Mouse (Mus musculus): ENCODE data around the gene Gm12216.
"Not testable (repeated sequence)": the region's sequence is repeated elsewhere in the genome, so short reads cannot be mapped to it uniquely, and the experiment has no call there.

Gene Gm12216

DNA sequence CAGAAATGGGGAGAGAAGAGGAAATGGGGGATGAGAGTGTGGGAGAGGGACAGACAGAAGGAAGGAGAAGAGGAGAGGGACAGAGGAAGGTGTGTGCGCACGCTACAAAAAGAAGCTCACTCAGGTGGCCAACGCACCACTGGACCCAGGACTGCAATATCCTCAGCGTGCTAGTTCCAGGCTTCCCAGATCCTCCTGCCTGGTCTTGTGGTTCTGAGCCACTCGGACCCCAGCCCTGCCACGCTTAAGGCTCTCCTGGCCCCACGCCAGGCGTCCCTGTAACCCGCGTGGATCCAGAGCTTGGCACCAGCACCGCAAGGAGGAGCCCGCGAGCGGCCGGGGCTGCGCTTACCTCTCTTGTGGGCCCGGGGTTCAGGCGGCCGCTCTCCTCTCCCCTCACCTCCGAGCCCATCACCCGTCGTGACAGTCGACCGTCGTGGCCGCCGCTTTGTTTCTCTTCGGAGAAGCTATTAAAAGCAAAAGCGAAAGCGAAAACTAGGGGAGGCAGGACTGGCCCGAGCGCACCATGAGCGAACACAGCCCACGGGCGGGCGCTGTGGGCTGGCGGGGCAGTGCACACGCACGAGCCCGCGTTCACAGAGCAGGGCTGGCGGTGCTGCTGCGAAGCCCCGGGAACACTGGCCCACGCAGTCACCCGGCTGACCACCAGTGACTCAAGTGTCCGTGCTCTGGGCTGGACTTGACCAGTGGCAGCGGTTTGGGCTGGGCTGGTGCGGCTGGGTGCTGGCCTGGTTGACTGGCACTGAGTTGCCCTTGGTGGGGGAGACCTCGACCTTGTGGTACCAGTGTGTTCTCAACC, at the start of gene Gm12216:
Gene Gm12216 (minus strand): TSS at position 496 of the 820 bp plus-strand sequence.
- peak; percentile 54 for DNase-seq

DNA sequence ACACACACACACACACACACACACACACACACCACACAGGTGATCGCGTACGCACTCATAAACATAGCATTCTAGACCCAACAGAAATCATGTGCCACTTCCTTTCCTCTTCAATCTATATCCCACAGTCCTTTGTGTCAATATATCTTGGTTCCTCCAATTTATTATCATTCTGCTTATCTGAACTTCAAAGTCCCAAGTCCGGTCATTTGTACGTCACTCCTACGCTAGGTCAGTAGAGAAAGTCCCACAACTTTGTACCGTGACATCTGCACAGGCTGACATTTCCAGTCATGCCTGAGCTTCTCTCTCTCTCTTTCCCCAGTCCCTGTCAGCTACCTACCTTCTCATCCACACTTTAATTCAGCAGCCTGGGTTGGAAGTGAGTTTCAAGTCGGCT, 49.6 kb upstream of the Gm12216 start:
- no peak for DNase-seq

GRCm38 (mm10) chr11:53904534-53904925, 45.5 kb upstream of the Gm12216 start:
- DNase-seq, result no peak

DNA sequence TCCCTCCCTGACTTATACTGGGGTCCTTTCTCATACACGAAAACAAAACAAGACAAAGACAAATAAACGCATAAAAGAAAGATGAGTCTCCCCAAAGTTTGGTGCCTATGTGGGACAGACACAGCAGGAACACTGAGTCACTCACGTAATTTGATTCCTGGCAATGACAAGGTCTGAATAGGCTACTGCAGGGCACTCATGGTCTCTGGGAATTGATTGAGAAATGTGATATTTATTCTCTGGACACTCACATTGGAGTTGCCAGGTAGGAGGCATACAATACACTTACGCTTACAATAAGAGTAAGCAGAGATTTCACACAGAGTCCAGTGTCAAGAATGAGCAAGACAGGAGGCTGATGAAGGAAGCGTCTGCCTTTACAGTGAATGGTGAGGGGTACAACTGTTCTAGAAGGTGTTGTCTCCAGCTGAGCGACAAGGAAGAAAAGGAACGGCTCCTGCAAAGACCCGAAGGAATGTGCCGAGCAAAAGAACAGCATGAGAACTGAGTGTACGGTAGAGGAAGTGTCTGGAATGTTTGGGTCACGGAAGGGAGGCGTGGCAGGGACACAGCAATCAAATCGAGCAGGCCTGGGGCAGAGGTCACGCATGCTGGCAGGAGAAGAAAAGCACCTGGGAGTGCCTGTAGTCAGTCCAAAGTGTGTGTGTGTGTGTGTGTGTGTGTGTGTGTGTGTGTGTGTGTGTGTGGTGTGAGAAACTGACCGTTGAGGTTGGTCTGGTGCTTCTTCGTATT, 44.9 kb upstream of the Gm12216 start:
- peak; percentile 81 for DNase-seq

DNA sequence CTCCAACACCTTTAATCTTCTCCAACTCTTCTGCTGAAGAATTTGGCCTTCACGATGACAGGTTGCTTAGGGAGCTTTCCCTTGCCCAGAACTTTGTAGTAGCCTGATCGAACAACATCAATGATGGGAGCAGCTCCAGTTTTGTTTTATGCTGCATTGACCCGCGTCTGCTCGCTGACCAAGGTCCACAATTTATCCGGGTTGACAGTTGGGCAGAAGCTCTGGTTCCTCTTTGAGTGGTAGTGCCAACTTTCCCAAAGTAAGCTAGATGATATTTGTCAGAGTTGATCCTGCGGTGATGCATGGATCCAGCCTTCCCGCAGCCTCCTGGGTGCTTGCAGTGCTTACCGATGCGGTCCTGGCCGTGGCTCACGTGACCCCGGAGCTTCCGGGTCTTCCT, 43.7 kb upstream of the Gm12216 start:
- DNase-seq, result no peak

DNA sequence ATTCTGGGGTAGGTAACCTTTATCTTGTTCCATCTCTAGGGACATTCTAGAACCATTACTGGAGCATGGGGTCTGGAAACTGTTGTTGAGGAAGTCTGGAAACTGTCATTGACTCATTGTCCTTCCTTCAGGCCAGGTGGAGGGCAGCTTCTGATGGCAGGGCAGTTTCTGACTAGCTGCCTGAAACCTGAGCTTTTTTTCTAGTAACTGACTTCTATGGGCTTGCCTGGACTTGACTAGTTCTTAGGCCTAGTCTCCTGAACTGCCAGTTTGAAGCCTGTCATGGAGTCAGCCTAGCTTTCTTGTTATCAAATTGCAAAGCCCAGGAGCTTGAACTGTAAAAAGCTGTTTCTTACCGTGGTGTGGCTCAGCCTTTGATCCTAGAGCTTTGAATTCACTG, 41.9 kb upstream of the Gm12216 start:
- DNase-seq, result no peak

DNA sequence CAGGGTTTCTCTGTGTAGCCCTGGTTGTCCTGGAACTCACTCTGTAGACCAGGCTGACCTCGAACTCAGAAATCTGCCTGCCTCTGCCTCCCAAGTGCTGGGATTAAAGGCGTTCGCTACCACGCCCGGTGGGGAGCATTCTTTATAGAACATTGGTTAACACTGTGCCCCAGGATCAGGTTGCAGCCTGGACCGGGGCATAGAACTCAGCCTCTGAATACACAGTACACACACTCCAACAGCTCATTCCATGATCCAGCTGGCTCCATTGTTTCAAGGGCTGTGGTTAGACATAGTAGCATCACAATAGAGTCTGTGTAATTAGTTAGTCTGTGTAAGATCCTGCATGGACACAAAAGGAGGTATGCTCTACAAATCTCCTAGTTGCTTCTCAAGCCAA, 40.9 kb upstream of the Gm12216 start:
- DNase-seq, result no peak

DNA sequence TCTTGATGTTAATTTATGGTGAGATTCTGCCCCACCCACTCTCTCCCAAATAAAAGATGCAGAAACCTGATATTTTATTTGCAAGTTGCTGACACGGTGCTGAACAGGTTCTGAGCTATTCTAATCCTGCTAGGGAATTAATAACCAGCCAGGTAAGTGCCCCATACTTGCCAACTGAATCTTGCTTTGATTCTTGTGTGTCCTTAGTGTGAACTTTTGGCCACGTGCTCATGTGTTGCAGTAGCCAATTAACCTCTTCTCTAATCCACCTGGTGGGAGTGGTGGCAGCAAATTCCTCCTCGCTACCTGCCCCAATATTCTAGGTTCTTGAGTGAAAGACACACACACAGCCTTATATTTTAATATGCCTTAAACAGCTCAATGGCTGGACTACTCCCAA, 39.9 kb upstream of the Gm12216 start:
- DNase-seq, result no peak

DNA sequence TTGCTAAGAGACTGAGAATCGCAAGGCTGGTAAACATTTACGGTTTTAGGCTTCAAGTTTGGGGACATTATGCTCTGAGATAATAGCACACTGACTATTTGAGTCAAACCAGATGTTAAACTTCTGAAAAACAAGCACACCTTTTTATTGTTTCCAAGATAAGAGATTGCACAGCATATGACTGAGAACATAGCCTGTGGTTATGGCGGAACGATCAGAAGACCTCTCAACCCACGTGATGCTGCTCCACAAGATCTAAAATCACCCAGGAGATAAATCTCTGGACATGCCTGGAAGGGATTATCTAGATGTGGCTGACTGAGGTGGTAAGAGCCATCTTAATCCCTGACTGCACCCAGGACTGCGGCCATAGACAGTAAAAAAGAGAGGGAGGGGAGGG, 37.9 kb upstream of the Gm12216 start:
- DNase-seq, result no peak

- DNase-seq, result no peak
Measured at GRCm38 (mm10) chr11:53893451-53893850, 34.4 kb upstream of the Gm12216 start.

- peak; percentile 26 for DNase-seq
Measured at GRCm38 (mm10) chr11:53892716-53893416, 33.8 kb upstream of the Gm12216 start.

- DNase-seq, result peak; percentile 99
Measured at GRCm38 (mm10) chr11:53891505-53892451, 32.7 kb upstream of the Gm12216 start, which contains the start of gene Slc22a5. Slc22a5 (minus strand) TSS chr11:53891660.

GRCm38 (mm10) chr11:53890906-53891504, 31.9 kb upstream of the Gm12216 start:
- DNase-seq, result no peak

- DNase-seq, result no peak
Measured at GRCm38 (mm10) chr11:53890225-53890624, 31.2 kb upstream of the Gm12216 start.

- DNase-seq, result no peak
Measured at GRCm38 (mm10) chr11:53889091-53889645, 30.1 kb upstream of the Gm12216 start.

GRCm38 (mm10) chr11:53888242-53888641, 29.2 kb upstream of the Gm12216 start:
- DNase-seq, result no peak

GRCm38 (mm10) chr11:53883287-53883686, 24.2 kb upstream of the Gm12216 start:
- no peak for DNase-seq

- DNase-seq, result not testable (repeated sequence)
Measured at GRCm38 (mm10) chr11:53878096-53878495, 19.0 kb upstream of the Gm12216 start.

DNA sequence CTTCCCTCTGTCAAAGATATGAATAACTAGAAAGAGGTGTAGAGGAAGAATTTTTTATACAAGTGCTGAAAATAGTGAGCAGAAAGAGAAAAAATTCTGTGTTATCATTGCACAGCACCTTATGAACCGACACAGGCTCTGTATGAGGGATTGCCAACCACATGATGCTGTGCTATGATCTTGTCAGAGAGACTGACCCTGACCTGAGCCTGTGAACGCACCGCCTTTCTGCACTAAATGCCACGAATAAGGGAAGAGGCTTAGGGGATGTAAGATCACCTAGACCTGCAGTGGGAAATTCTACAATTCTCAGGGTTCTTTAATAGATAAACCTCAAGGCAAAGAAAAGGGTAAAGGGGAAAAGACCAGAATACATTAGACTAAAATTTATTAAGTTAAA, 17.4 kb upstream of the Gm12216 start:
- DNase-seq, result no peak

DNA sequence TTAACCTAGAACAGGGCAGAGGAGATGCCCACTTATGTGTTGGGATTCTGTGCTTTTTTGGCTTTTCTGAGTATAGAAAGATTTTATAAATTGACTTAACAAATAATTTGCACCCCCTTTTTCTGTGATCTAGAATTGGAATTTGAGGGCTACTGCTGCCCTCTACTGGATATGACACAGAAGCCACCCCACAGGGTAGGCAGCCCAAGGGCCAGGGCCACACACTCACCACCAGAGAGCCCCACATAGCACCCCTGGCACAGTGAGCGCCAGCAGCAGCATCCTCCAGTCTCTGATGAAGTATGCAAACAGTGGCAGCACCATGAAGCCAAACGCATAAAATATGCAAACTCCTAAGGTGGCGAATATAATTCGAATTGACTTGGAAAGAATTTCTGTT, 15.7 kb upstream of the Gm12216 start:
- no peak for DNase-seq

DNA sequence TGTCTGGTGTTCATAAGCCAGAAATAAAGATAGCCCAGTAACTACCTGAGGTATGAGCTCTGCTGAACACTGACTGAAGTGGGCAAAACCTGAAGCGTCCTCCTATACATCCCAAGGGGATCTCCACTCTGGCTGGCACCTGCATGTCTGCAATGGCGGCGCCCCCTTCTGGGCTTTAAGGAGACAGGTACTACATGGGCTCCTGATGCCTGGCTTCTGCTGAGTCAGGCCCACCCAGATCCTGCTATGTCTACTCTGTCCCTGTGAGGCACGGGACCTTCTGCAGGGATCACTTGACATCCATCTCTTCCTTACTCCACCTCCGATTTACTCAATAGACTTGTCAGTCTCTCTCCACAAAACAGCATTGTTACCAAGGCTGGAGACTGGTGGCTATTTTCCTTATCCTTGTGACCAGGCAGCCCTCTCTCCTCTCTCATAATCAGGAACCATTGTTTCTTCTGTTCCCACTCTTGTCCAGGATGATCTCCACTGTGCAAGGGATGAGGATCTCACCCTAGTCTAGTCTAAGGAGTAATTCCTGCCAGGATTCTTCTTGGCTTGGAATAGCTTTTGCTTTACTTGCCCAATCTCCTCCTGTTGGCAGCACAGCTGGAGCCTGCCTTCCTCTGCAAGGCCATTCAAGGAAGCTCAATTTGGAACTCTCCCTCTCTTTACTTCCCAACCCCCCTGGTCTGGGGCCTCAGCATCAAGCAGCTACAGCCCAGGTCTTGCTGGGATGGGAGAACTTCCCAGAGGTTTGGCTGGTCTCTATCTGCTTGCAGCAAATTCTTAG, 15.1 kb upstream of the Gm12216 start:
- not testable (repeated sequence) for DNase-seq

Measured in lung, postnatal 14 days (tissue).